Mouse (Mus musculus) myocyte (in vitro differentiated cells): ENCODE measurements around the gene Kcnk15. TPM values are rescaled to one million over a fixed set of nuclear protein-coding genes. Genes with fewer than 3 reads are reported as not detected.

ENCODE experiments used
- H3K27me3 ChIP-seq: one replicate; pipeline ENCODE4 v1.6.1; 2011; ENCODE audit not compliant: control insufficient read depth, insufficient read depth, insufficient read length
- H3K36me3 ChIP-seq: one replicate; pipeline ENCODE4 v1.6.1; 2011; ENCODE audit not compliant: control insufficient read depth, insufficient read depth
- H3K4me2 ChIP-seq: one replicate; pipeline ENCODE4 v1.6.1; 2011; ENCODE audit warnings: low read depth, control low read depth
- H3K4me3 ChIP-seq: one replicate; pipeline ENCODE4 v1.5.1; 2011; ENCODE audit warnings: mild to moderate bottlenecking, control low read depth, moderate library complexity
- H3K79me2 ChIP-seq: one replicate; pipeline ENCODE4 v1.6.1; 2011; ENCODE audit not compliant: control insufficient read depth, insufficient read depth
- H3ac ChIP-seq: one replicate; pipeline ENCODE4 v1.6.1; 2011; ENCODE audit not compliant: control insufficient read depth, insufficient read length
- CEBPB ChIP-seq: IDR thresholded peaks from 2 replicates; pipeline ENCODE4 v1.6.1; 2011; ENCODE audit warnings: mild to moderate bottlenecking, moderate library complexity; ENCODE audit not compliant: poor library complexity, insufficient read depth, severe bottlenecking
- E2F4 ChIP-seq: IDR thresholded peaks from one replicate; pipeline ENCODE4 v1.6.1; 2011; ENCODE audit warnings: mild to moderate bottlenecking, control low read depth, moderate library complexity; ENCODE audit not compliant: insufficient read depth
- MAX ChIP-seq: IDR thresholded peaks from one replicate; pipeline ENCODE4 v1.6.1; 2011; ENCODE audit warnings: low read depth, mild to moderate bottlenecking, control low read depth
- MYOD1 ChIP-seq, 3 experiments: IDR thresholded peaks; one replicate each; pipeline ENCODE4 v1.6.1; 2011; ENCODE audit warnings: control low read depth in 2 of 3, low read depth in 2 of 3, mild to moderate bottlenecking in 2 of 3, moderate library complexity in 1 of 3; ENCODE audit not compliant: insufficient read length in 2 of 3, control insufficient read depth in 1 of 3
- MYOG ChIP-seq, 3 experiments: IDR thresholded peaks; one replicate each; pipeline ENCODE4 v1.6.1; 2011; ENCODE audit warnings: control low read depth in 2 of 3, low read depth in 2 of 3, mild to moderate bottlenecking in 2 of 3; ENCODE audit not compliant: insufficient read length in 2 of 3, control insufficient read depth in 1 of 3, insufficient read depth in 1 of 3
- POLR2A ChIP-seq: IDR thresholded peaks from one replicate; pipeline ENCODE4 v1.6.1; 2011; ENCODE audit warnings: low read depth, mild to moderate bottlenecking, control low read depth, moderate library complexity; ENCODE audit not compliant: insufficient read length
- POLR2AphosphoS2 ChIP-seq: IDR thresholded peaks from one replicate; pipeline ENCODE4 v1.6.1; 2011; ENCODE audit warnings: low read depth, control low read depth; ENCODE audit not compliant: insufficient read length
- REST ChIP-seq: IDR thresholded peaks from one replicate; pipeline ENCODE4 v1.6.1; 2011; ENCODE audit warnings: mild to moderate bottlenecking, control low read depth, moderate library complexity; ENCODE audit not compliant: insufficient read depth, insufficient read length
- SRF ChIP-seq: IDR thresholded peaks from one replicate; pipeline ENCODE4 v1.6.1; 2011; ENCODE audit warnings: low read depth; ENCODE audit not compliant: control insufficient read depth, insufficient read length
- TCF12 ChIP-seq: IDR thresholded peaks from one replicate; pipeline ENCODE4 v1.6.1; 2011; ENCODE audit warnings: mild to moderate bottlenecking, control low read depth; ENCODE audit not compliant: poor library complexity, insufficient read depth, severe bottlenecking
- TCF3 ChIP-seq: IDR thresholded peaks from one replicate; pipeline ENCODE4 v1.6.1; 2011; ENCODE audit warnings: low read depth, control low read depth; ENCODE audit not compliant: insufficient read length
- USF1 ChIP-seq: IDR thresholded peaks from one replicate; pipeline ENCODE4 v1.6.1; 2011; ENCODE audit warnings: low read depth, mild to moderate bottlenecking, control low read depth, moderate library complexity
- polyA plus RNA-seq: library from polyadenylated mRNA; unstranded; fragments of >200 nt; fragmentation: generic; extraction: Trizol; gene quantifications from one replicate; pipeline ENCODE4 v1.2.1, GENCODE M21; 2012; ENCODE audit warnings: missing spikeins

Kcnk15 gene
- polyA plus RNA-seq, 1 experiment = not detected

- Histone ChIP-seq H3K4me3 (no peak overlapping the region), H3K27me3 (peaks cover 54% of the 10 kb centered on the region)
- TF ChIP-seq USF1 (no peak), MYOD1 (IDR thresholded peaks at IDR 0.05; ENCODE audit: control insufficient read depth in 1 of 3, insufficient read length in 2 of 3, low read depth in 2 of 3) (no peak), REST (no peak), MYOG (IDR thresholded peaks at IDR 0.05; ENCODE audit: control insufficient read depth in 1 of 3, insufficient read depth in 1 of 3, insufficient read length in 2 of 3, low read depth in 2 of 3) (no peak), TCF12 (no peak), E2F4 (no peak), POLR2AphosphoS2 (no peak), SRF (no peak), TCF3 (no peak), MAX (no peak), CEBPB (no peak), POLR2A (no peak)
Measured at GRCm38 (mm10) chr2:163897026-163897425, 43.6 kb downstream of the Kcnk15 start.

GRCm38 (mm10) chr2:163897988-163898535 lies 44.6 kb downstream of the Kcnk15 start:
- no peaks in the 10 kb centered on the region for H3K36me3 ChIP-seq
- no peak overlapping the region for H3K4me3 ChIP-seq
- H3K27me3 ChIP-seq = peaks cover 59% of the 10 kb centered on the region

More at GRCm38 (mm10) chr2:163897026-163897425, 43.6 kb downstream of the Kcnk15 start:
- no peak overlapping the region for H3K4me2 ChIP-seq
- H3K79me2 ChIP-seq = no peaks in the 10 kb centered on the region
- H3ac ChIP-seq = no peak overlapping the region
- no peaks in the 10 kb centered on the region for H3K36me3 ChIP-seq

DNA sequence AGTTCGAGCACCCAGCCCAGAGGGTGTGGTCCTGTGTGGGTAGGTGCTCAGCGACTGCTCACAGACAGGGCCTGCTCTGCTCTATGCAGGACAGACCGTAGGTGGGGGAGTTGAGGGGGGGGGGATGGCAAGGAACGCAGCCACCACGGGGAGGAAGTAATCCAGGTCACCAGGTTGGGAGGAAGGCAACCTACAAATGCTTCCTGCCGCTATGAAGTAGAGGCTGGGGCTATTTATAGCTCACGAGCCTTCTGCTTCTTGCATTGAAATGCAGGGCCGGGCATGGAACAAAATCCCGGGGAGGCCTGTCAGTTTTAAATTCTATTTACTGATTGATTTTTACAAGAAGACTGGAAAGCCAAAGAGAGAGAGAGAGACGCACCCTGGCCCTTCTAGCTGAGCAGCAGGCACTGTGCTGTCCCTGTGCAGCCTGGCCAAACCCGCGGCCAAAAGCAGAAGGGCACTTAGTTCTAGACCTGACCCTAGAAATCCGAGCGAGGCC lies 46.5 kb downstream of the Kcnk15 start:
- H3K79me2 ChIP-seq = no peaks in the 10 kb centered on the region
- H3K4me2 ChIP-seq = no peak overlapping the region
- H3K27me3 ChIP-seq = peaks cover 66% of the 10 kb centered on the region
- H3K36me3 ChIP-seq = no peaks in the 10 kb centered on the region
- no peak overlapping the region for H3K4me3 ChIP-seq
- H3ac ChIP-seq = no peak overlapping the region
- TF ChIP-seq SRF (no peak), CEBPB (no peak), POLR2A (no peak), MYOD1 (IDR thresholded peaks at IDR 0.05; ENCODE audit: control insufficient read depth in 1 of 3, insufficient read length in 2 of 3, low read depth in 2 of 3) (no peak)

More at GRCm38 (mm10) chr2:163897988-163898535, 44.6 kb downstream of the Kcnk15 start:
- H3K79me2 ChIP-seq = no peaks in the 10 kb centered on the region
- TF ChIP-seq CEBPB = no peak
- TF ChIP-seq POLR2AphosphoS2 = no peak
- no peak for TF ChIP-seq MAX
- TF ChIP-seq REST = no peak
- no peak for TF ChIP-seq E2F4
- no peak for TF ChIP-seq MYOG (IDR thresholded peaks at IDR 0.05; ENCODE audit: control insufficient read depth in 1 of 3, insufficient read depth in 1 of 3, insufficient read length in 2 of 3, low read depth in 2 of 3)
- TF ChIP-seq USF1 = no peak
- TF ChIP-seq TCF3 = no peak
- no peak overlapping the region for H3K4me2 ChIP-seq
- no peak overlapping the region for H3ac ChIP-seq

GRCm38 (mm10) chr2:163901043-163901442 lies 47.6 kb downstream of the Kcnk15 start:
- Histone ChIP-seq H3K4me3 (no peak overlapping the region), H3K79me2 (no peaks in the 10 kb centered on the region), H3K27me3 (peaks cover 75% of the 10 kb centered on the region), H3K36me3 (no peaks in the 10 kb centered on the region), H3K4me2 (no peak overlapping the region), H3ac (no peak overlapping the region)
- no peak for TF ChIP-seq REST
- no peak for TF ChIP-seq POLR2AphosphoS2
- TF ChIP-seq E2F4 = no peak
- no peak for TF ChIP-seq TCF3
- TF ChIP-seq TCF12 = no peak
- TF ChIP-seq POLR2A = no peak
- TF ChIP-seq SRF = no peak
- TF ChIP-seq CEBPB = no peak
- TF ChIP-seq MYOG (IDR thresholded peaks at IDR 0.05; ENCODE audit: control insufficient read depth in 1 of 3, insufficient read depth in 1 of 3, insufficient read length in 2 of 3, low read depth in 2 of 3) = no peak

DNA sequence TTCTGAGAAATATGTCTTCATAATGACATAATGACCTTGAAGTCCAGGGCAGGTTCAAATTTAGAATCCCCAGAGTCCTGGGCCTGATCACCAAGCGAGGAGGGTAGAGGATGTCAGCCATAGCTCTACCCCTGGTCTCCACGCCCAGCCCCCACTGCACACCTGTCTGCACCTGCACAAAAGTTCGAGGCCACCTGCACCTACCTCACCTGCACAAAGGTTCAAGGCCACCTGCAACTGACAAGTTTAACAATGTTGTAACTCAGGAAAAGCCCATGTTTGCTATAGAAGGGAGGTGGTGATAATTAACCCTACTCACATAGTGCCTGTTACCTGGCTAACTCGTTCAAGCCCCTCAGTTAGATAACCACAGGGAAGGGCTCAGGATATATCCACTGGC lies 49.0 kb downstream of the Kcnk15 start:
- Histone ChIP-seq H3K36me3 (no peaks in the 10 kb centered on the region), H3K4me2 (no peak overlapping the region), H3K4me3 (no peak overlapping the region), H3K79me2 (no peaks in the 10 kb centered on the region), H3ac (no peak overlapping the region), H3K27me3 (peaks cover 82% of the 10 kb centered on the region)
- no peak for TF ChIP-seq REST
- no peak for TF ChIP-seq MYOD1 (IDR thresholded peaks at IDR 0.05; ENCODE audit: control insufficient read depth in 1 of 3, insufficient read length in 2 of 3, low read depth in 2 of 3)
- no peak for TF ChIP-seq TCF3
- TF ChIP-seq POLR2AphosphoS2 = no peak
- no peak for TF ChIP-seq TCF12
- TF ChIP-seq POLR2A = no peak
- no peak for TF ChIP-seq MYOG (IDR thresholded peaks at IDR 0.05; ENCODE audit: control insufficient read depth in 1 of 3, insufficient read depth in 1 of 3, insufficient read length in 2 of 3, low read depth in 2 of 3)
- no peak for TF ChIP-seq CEBPB
- no peak for TF ChIP-seq MAX
- TF ChIP-seq USF1 = no peak
